Mouse (Mus musculus): ENCODE results near the gene Gm7361. TPM values are rescaled to one million over a fixed set of nuclear protein-coding genes. Genes with fewer than 3 reads are reported as not detected.
"Not testable (repeated sequence)": the region's sequence is repeated elsewhere in the genome, so short reads cannot be mapped to it uniquely, and the experiment has no call there.

The Gm7361 gene
- polyA plus RNA-seq (2014; fragmentation: Nextera tagmentation; extraction: Ambion mirVana) = 0.09 TPM in 1 of 2 replicates, not detected in the other

DNA sequence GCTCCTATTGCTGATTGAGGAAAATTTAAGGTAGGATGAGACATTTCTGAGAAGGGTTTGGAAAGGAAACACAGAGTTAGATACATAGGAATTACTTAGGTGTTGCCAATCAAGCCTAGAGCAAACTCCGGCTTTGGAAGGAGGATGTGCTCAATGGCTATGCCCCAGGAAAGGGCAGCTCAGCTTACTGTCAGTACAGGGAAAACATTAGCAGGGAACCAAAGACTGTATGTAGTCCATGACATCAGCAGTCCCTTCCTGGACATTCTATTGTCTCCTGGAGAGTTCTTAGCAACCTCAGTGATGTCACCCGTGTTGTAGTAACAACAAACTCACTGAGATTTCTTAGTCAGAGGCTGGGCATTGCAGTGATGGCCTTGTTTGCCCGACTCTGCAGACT is at the start of gene Gm7361:
TSS of gene Gm7361 (plus strand) at position 301 of the 400 bp plus-strand sequence.
- 82% methylated on average over 3 of the region's 3 CpGs for WGBS
- not testable (repeated sequence) for H3K9ac ChIP-seq (ENCODE audit: low read length); H3K4me2 ChIP-seq (ENCODE audit: low read length); DNase-seq (ENCODE audit: low spot score); H3K9me3 ChIP-seq (replicated peaks; ENCODE audit: control insufficient read depth, low read length); ATAC-seq; H3K4me3 ChIP-seq (ENCODE audit: low read depth, low read length); H3K27me3 ChIP-seq (replicated peaks; ENCODE audit: control insufficient read depth, insufficient read depth, low read length); H3K27ac ChIP-seq (ENCODE audit: low read depth, low read length); H3K4me1 ChIP-seq (ENCODE audit: control insufficient read depth, insufficient read depth, low read length); H3K36me3 ChIP-seq (ENCODE audit: control insufficient read depth, insufficient read depth, low read length)

- Histone ChIP-seq H3K9ac (ENCODE audit: low read length) (peak overlapping the region; percentile 5; the same call in 1 of the 2 replicates), H3K27ac (ENCODE audit: low read depth, low read length) (0 out of 2 replicates have a peak overlapping the region, but pooled peaks have one; percentile 21), H3K4me2 (ENCODE audit: low read length) (peak overlapping the region; percentile 24; the same call in 1 of the 2 replicates), H3K9me3 (replicated peaks; ENCODE audit: control insufficient read depth, low read length) (no peaks in the 10 kb centered on the region), H3K27me3 (replicated peaks; ENCODE audit: control insufficient read depth, insufficient read depth, low read length) (no peaks in the 10 kb centered on the region), H3K36me3 (ENCODE audit: control insufficient read depth, insufficient read depth, low read length) (no peaks in the 10 kb centered on the region), H3K4me1 (ENCODE audit: control insufficient read depth, insufficient read depth, low read length) (peaks cover 3% of the 10 kb centered on the region), H3K4me3 (ENCODE audit: low read depth, low read length) (no peak overlapping the region)
- WGBS = 16% methylated on average over 4 of the region's 4 CpGs
- 0 out of 2 replicates have a peak, but pooled peaks have one; percentile 34 for ATAC-seq
- DNase-seq (ENCODE audit: low spot score) = peak; percentile 56
Observed at GRCm38 (mm10) chr5:26211030-26211429, 46.5 kb upstream of the Gm7361 start.

GRCm38 (mm10) chr5:26222076-26222475 is 35.4 kb upstream of the Gm7361 start:
- 90% methylated on average over 1 of the region's 1 CpGs for WGBS
- Histone ChIP-seq H3K4me3 (ENCODE audit: low read depth, low read length) (no peak overlapping the region), H3K9ac (ENCODE audit: low read length) (no peak overlapping the region), H3K4me2 (ENCODE audit: low read length) (no peak overlapping the region), H3K27me3 (replicated peaks; ENCODE audit: control insufficient read depth, insufficient read depth, low read length) (no peaks in the 10 kb centered on the region), H3K27ac (ENCODE audit: low read depth, low read length) (no peak overlapping the region), H3K36me3 (ENCODE audit: control insufficient read depth, insufficient read depth, low read length) (no peaks in the 10 kb centered on the region), H3K9me3 (replicated peaks; ENCODE audit: control insufficient read depth, low read length) (no peaks in the 10 kb centered on the region), H3K4me1 (ENCODE audit: control insufficient read depth, insufficient read depth, low read length) (no peaks in the 10 kb centered on the region)
- DNase-seq (ENCODE audit: low spot score) (no peak), ATAC-seq (no peak)

DNA sequence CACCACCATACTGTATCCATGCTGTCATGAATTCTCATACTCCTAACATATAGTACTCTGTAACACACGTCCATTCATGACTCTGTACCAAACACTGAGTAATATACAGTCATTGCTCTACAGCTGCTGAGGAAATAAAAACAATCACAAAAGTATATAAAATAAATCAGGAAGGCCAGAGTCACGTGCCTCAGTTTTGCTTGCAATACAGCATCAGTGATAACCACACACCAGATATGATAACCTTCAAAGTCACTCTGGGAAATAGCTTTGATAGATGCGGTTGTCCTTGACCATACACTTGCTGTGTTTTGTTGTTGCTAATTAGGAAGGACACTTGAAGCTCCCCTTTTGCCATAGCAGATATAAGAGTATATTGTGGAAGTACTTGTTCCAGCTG is 9.2 kb downstream of the Gm7361 start:
- H3K9me3 ChIP-seq (replicated peaks; ENCODE audit: control insufficient read depth, low read length); DNase-seq (ENCODE audit: low spot score); H3K4me2 ChIP-seq (ENCODE audit: low read length); ATAC-seq; H3K27me3 ChIP-seq (replicated peaks; ENCODE audit: control insufficient read depth, insufficient read depth, low read length); H3K36me3 ChIP-seq (ENCODE audit: control insufficient read depth, insufficient read depth, low read length); H3K9ac ChIP-seq (ENCODE audit: low read length); H3K27ac ChIP-seq (ENCODE audit: low read depth, low read length); H3K4me3 ChIP-seq (ENCODE audit: low read depth, low read length); H3K4me1 ChIP-seq (ENCODE audit: control insufficient read depth, insufficient read depth, low read length): not testable (repeated sequence)
- 81% methylated on average over 3 of the region's 3 CpGs for WGBS

DNA sequence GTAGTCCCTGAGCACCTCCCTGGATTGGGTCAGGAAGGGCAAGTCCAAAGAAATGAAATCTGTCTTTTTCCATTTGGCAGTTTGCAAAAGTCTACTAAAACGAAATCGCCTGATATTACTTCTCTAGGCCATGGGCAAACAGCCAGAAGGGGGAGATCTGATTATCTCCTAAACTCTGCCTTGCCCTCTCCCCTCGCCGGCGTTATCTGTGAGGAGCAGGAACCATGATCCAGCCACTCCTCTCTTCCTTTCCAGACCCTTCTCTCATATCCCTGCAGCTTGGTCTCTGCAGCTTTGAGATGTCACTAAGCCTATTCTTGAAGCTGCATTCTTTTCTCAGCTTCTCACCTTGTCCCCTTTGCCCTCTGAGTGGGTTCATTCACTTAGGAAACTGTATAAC is 22.9 kb downstream of the Gm7361 start:
- no peaks in the 10 kb centered on the region for H3K4me1 ChIP-seq (ENCODE audit: control insufficient read depth, insufficient read depth, low read length)
- ATAC-seq = no peak
- no peaks in the 10 kb centered on the region for H3K27me3 ChIP-seq (replicated peaks; ENCODE audit: control insufficient read depth, insufficient read depth, low read length)
- no peak overlapping the region for H3K4me2 ChIP-seq (ENCODE audit: low read length)
- no peaks in the 10 kb centered on the region for H3K9me3 ChIP-seq (replicated peaks; ENCODE audit: control insufficient read depth, low read length)
- DNase-seq (ENCODE audit: low spot score) = no peak
- H3K4me3 ChIP-seq (ENCODE audit: low read depth, low read length) = no peak overlapping the region
- H3K27ac ChIP-seq (ENCODE audit: low read depth, low read length) = no peak overlapping the region
- no peaks in the 10 kb centered on the region for H3K36me3 ChIP-seq (ENCODE audit: control insufficient read depth, insufficient read depth, low read length)
- 86% methylated on average over 5 of the region's 5 CpGs for WGBS
- no peak overlapping the region for H3K9ac ChIP-seq (ENCODE audit: low read length)

DNA sequence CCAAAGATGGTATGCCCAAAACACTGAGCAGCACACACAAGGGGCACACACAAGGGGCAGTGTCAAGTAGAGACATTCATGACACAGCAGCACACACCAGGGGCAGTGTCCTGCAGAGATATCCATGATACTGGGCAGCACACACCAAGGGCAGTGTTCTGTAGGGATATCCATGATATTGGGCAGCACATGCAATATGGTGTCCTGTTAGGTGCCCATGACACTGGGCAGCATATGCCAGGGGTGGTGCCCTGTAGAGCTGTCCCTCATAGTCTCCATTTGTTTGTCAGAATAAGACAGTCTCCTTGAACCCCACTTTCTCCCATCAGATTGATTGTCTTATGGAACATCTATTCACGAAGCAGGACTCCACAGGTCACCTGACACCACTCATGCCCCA is 24.2 kb downstream of the Gm7361 start:
- no peak overlapping the region for H3K4me3 ChIP-seq (ENCODE audit: low read depth, low read length)
- H3K4me1 ChIP-seq (ENCODE audit: control insufficient read depth, insufficient read depth, low read length) = no peaks in the 10 kb centered on the region
- H3K36me3 ChIP-seq (ENCODE audit: control insufficient read depth, insufficient read depth, low read length) = no peaks in the 10 kb centered on the region
- H3K9ac ChIP-seq (ENCODE audit: low read length) = no peak overlapping the region
- H3K4me2 ChIP-seq (ENCODE audit: low read length) = no peak overlapping the region
- H3K9me3 ChIP-seq (replicated peaks; ENCODE audit: control insufficient read depth, low read length) = no peaks in the 10 kb centered on the region
- H3K27ac ChIP-seq (ENCODE audit: low read depth, low read length) = no peak overlapping the region
- 96% methylated on average over 1 of the region's 1 CpGs for WGBS
- ATAC-seq (peak; percentile 10; the same call in 1 of the 2 replicates), DNase-seq (ENCODE audit: low spot score) (no peak)
- no peaks in the 10 kb centered on the region for H3K27me3 ChIP-seq (replicated peaks; ENCODE audit: control insufficient read depth, insufficient read depth, low read length)

- Histone ChIP-seq H3K36me3 (ENCODE audit: control insufficient read depth, insufficient read depth, low read length) (no peaks in the 10 kb centered on the region), H3K4me3 (ENCODE audit: low read depth, low read length) (no peak overlapping the region), H3K9me3 (replicated peaks; ENCODE audit: control insufficient read depth, low read length) (no peaks in the 10 kb centered on the region), H3K9ac (ENCODE audit: low read length) (no peak overlapping the region), H3K4me1 (ENCODE audit: control insufficient read depth, insufficient read depth, low read length) (no peaks in the 10 kb centered on the region), H3K27me3 (replicated peaks; ENCODE audit: control insufficient read depth, insufficient read depth, low read length) (no peaks in the 10 kb centered on the region), H3K4me2 (ENCODE audit: low read length) (no peak overlapping the region), H3K27ac (ENCODE audit: low read depth, low read length) (no peak overlapping the region)
- WGBS = 5% methylated on average over 4 of the region's 4 CpGs
- ATAC-seq = peak; percentile 70
- DNase-seq (ENCODE audit: low spot score) = peak; percentile 81
Observed at GRCm38 (mm10) chr5:26282282-26282681, 24.8 kb downstream of the Gm7361 start.

GRCm38 (mm10) chr5:26283399-26283798 is 25.9 kb downstream of the Gm7361 start:
- ATAC-seq = no peak
- Histone ChIP-seq H3K4me2 (ENCODE audit: low read length) (no peak overlapping the region), H3K9ac (ENCODE audit: low read length) (no peak overlapping the region), H3K27ac (ENCODE audit: low read depth, low read length) (no peak overlapping the region), H3K36me3 (ENCODE audit: control insufficient read depth, insufficient read depth, low read length) (no peaks in the 10 kb centered on the region), H3K27me3 (replicated peaks; ENCODE audit: control insufficient read depth, insufficient read depth, low read length) (no peaks in the 10 kb centered on the region), H3K4me3 (ENCODE audit: low read depth, low read length) (no peak overlapping the region), H3K4me1 (ENCODE audit: control insufficient read depth, insufficient read depth, low read length) (no peaks in the 10 kb centered on the region), H3K9me3 (replicated peaks; ENCODE audit: control insufficient read depth, low read length) (no peaks in the 10 kb centered on the region)
- 87% methylated on average over 1 of the region's 1 CpGs for WGBS
- no peak for DNase-seq (ENCODE audit: low spot score)

DNA sequence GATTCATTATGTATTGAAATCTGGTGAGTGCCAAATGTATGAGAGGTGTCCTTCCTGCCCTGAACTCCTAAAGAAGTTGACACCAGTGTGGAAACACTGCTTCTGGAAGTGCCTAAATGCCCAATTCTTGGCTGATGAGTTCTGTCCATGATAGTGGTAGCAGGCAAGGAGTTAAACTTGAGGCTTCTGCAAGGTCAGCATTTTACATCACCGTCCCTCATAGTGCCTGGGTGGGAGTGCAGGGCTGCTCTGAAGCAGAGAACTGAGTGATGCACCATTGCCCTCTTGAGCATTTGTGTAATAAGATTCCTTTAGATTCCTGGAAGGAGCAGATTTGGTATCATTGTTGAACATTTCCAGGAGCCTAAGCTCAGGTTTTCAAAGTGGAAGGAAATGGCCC is 34.1 kb downstream of the Gm7361 start:
- Histone ChIP-seq H3K9ac (ENCODE audit: low read length) (no peak overlapping the region), H3K4me2 (ENCODE audit: low read length) (no peak overlapping the region), H3K4me1 (ENCODE audit: control insufficient read depth, insufficient read depth, low read length) (no peaks in the 10 kb centered on the region), H3K27me3 (replicated peaks; ENCODE audit: control insufficient read depth, insufficient read depth, low read length) (no peaks in the 10 kb centered on the region), H3K27ac (ENCODE audit: low read depth, low read length) (no peak overlapping the region), H3K9me3 (replicated peaks; ENCODE audit: control insufficient read depth, low read length) (no peaks in the 10 kb centered on the region), H3K4me3 (ENCODE audit: low read depth, low read length) (no peak overlapping the region), H3K36me3 (ENCODE audit: control insufficient read depth, insufficient read depth, low read length) (no peaks in the 10 kb centered on the region)
- WGBS = 83% methylated on average over 1 of the region's 1 CpGs
- DNase-seq (ENCODE audit: low spot score) = no peak
- ATAC-seq = no peak
